Mouse (Mus musculus): ENCODE measurements around the gene Gm21094. TPM values are rescaled to one million over a fixed set of nuclear protein-coding genes. Genes with fewer than 3 reads are reported as not detected.
"Not testable (repeated sequence)": the region's sequence is repeated elsewhere in the genome, so short reads cannot be mapped to it uniquely, and the experiment has no call there.

Gene Gm21094
- not detected for total RNA-seq (2021)
- long read RNA-seq, experiment 1: 0 reads
- long read RNA-seq, experiment 2: 0 reads

GRCm38 (mm10) chrY:32620343-32620742 lies at the start of gene Gm21094:
TSS of gene Gm21094 (minus strand) at chrY:32620443.
- DNase-seq; intact Hi-C loops (cut with DNase I): not testable (repeated sequence)
